Mouse (Mus musculus): ENCODE data around the gene Arhgef1.

The Arhgef1 gene

GRCm38 (mm10) chr7:24931651-24932050 lies 28.9 kb downstream of the Arhgef1 start:
- no peak for DNase-seq (ENCODE audit: extremely low spot score, low read depth, low spot score)

- DNase-seq (ENCODE audit: extremely low spot score, low read depth, low spot score), result no peak
Observed at GRCm38 (mm10) chr7:24943641-24944040, 40.9 kb downstream of the Arhgef1 start.

GRCm38 (mm10) chr7:24944257-24944950 lies 41.7 kb downstream of the Arhgef1 start, which contains the start of gene Gm4881:
Gene Gm4881 (minus strand): TSS chr7:24944494.
- no peak for DNase-seq (ENCODE audit: extremely low spot score, low read depth, low spot score)

GRCm38 (mm10) chr7:24947316-24948048 lies 44.8 kb downstream of the Arhgef1 start:
- no peak for DNase-seq (ENCODE audit: extremely low spot score, low read depth, low spot score)

- no peak for DNase-seq (ENCODE audit: extremely low spot score, low read depth, low spot score)
Observed at GRCm38 (mm10) chr7:24948774-24949173, 46.1 kb downstream of the Arhgef1 start.

GRCm38 (mm10) chr7:24949958-24950623 lies 47.4 kb downstream of the Arhgef1 start:
- peak; percentile 67 for DNase-seq (ENCODE audit: extremely low spot score, low read depth, low spot score)

GRCm38 (mm10) chr7:24953966-24954365 lies 51.3 kb downstream of the Arhgef1 start:
- DNase-seq (ENCODE audit: extremely low spot score, low read depth, low spot score), result no peak

- no peak for DNase-seq (ENCODE audit: extremely low spot score, low read depth, low spot score)
Observed at GRCm38 (mm10) chr7:24954450-24954849, 51.7 kb downstream of the Arhgef1 start.

GRCm38 (mm10) chr7:24955226-24955625 lies 52.5 kb downstream of the Arhgef1 start:
- DNase-seq (ENCODE audit: extremely low spot score, low read depth, low spot score), result no peak

- no peak for DNase-seq (ENCODE audit: extremely low spot score, low read depth, low spot score)
Observed at GRCm38 (mm10) chr7:24964288-24964687, 61.6 kb downstream of the Arhgef1 start.

- peak; percentile 82 for DNase-seq (ENCODE audit: extremely low spot score, low read depth, low spot score)
Observed at GRCm38 (mm10) chr7:24964897-24965535, 62.3 kb downstream of the Arhgef1 start.

- no peak for DNase-seq (ENCODE audit: extremely low spot score, low read depth, low spot score)
Observed at GRCm38 (mm10) chr7:24967966-24968365, 65.3 kb downstream of the Arhgef1 start.

- DNase-seq (ENCODE audit: extremely low spot score, low read depth, low spot score), result no peak
Observed at GRCm38 (mm10) chr7:24968463-24968862, 65.8 kb downstream of the Arhgef1 start.

GRCm38 (mm10) chr7:24969805-24970204 lies 67.1 kb downstream of the Arhgef1 start:
- no peak for DNase-seq (ENCODE audit: extremely low spot score, low read depth, low spot score)

GRCm38 (mm10) chr7:24970341-24970740 lies 67.6 kb downstream of the Arhgef1 start:
- DNase-seq (ENCODE audit: extremely low spot score, low read depth, low spot score), result no peak

GRCm38 (mm10) chr7:24971261-24971971 lies 68.7 kb downstream of the Arhgef1 start:
- DNase-seq (ENCODE audit: extremely low spot score, low read depth, low spot score), result no peak

GRCm38 (mm10) chr7:24971972-24972893 lies 69.5 kb downstream of the Arhgef1 start, which contains the start of gene Rabac1:
Gene Rabac1 (minus strand): TSS chr7:24972754.
- DNase-seq (ENCODE audit: extremely low spot score, low read depth, low spot score), result peak; percentile 89

GRCm38 (mm10) chr7:24973208-24973607 lies 70.5 kb downstream of the Arhgef1 start:
- no peak for DNase-seq (ENCODE audit: extremely low spot score, low read depth, low spot score)

GRCm38 (mm10) chr7:24973902-24974301 lies 71.2 kb downstream of the Arhgef1 start:
- no peak for DNase-seq (ENCODE audit: extremely low spot score, low read depth, low spot score)

All from hindlimb bud, embryonic 11.5 days (tissue).